Mouse (Mus musculus): ENCODE results near the gene Tatdn3. TPM values are rescaled to one million over a fixed set of nuclear protein-coding genes. Genes with fewer than 3 reads are reported as not detected.

The Tatdn3 gene
- total and polyA plus RNA-seq, 3 experiments, result 12.7 to 17.2 (median 12.9) TPM

GRCm38 (mm10) chr1:191109907-191110306, 47.2 kb upstream of the Tatdn3 start:
- TF ChIP-seq UBTF (IDR thresholded peaks at IDR 0.05; ENCODE audit: low read depth, low read length) (0 out of 2 replicates have a peak, but pooled peaks have one; percentile 43), JUN (IDR thresholded peaks at IDR 0.05; ENCODE audit: insufficient read depth, low read depth, low read length) (no peak), MEF2A (IDR thresholded peaks at IDR 0.05; ENCODE audit: borderline replicate concordance, low read depth, low read length) (no peak), IRF4 (IDR thresholded peaks at IDR 0.05; ENCODE audit: low read depth, low read length) (peak; percentile 26; the same call in 1 of the 2 replicates), BHLHE40 (IDR thresholded peaks at IDR 0.05; ENCODE audit: low read depth, low read length) (peak; percentile 44; the same call in 1 of the 2 replicates), TCF12 (IDR thresholded peaks at IDR 0.05; ENCODE audit: low read depth, low read length) (peak; percentile 43; the same call in 1 of the 2 replicates), MAFK (IDR thresholded peaks at IDR 0.05; ENCODE audit: insufficient replicate concordance, low read length) (peak; percentile 58; the same call in 1 of the 2 replicates), EP300 (IDR thresholded peaks at IDR 0.05; ENCODE audit: low read length) (peak; percentile 35; the same call in 1 of the 2 replicates)
- H3K36me3 ChIP-seq (replicated peaks in 1 of 2; ENCODE audit: control insufficient read depth in 1 of 2, insufficient read depth in 1 of 2, low read length in 1 of 2), result peaks cover 16 to 40% of the 10 kb centered on the region in 2 experiments
- DNase-seq (ENCODE audit: extremely low read depth), result no peak
- no peak overlapping the region for H3K4me2 ChIP-seq (ENCODE audit: insufficient read depth, low read depth, poor library complexity, severe bottlenecking)
- H3K27me3 ChIP-seq (replicated peaks), result no peaks in the 10 kb centered on the region
- peak overlapping the region; percentile 76; the same call in 1 of the 2 replicates for H3K27ac ChIP-seq (ENCODE audit: insufficient read depth, low read depth)
- H3K9ac ChIP-seq (ENCODE audit: insufficient read depth, low read depth), result no peak overlapping the region
- H3K79me2 ChIP-seq (replicated peaks; ENCODE audit: control insufficient read depth, extremely low read depth, insufficient read depth, poor library complexity, severe bottlenecking), result no peaks in the 10 kb centered on the region
- in situ Hi-C loops (cut with MboI; ENCODE audit: low pct_ligation_motif_present, low pct_unique_long_range_greater_than_20kb, low sequenced_read_pairs) (loop anchor here (25.0 kb wide), 1 partner anchor 702 kb away; the partner anchor contains the start of gene Nek2), dilution Hi-C loops (cut with MboI; ENCODE audit: extremely low pct_ligation_motif_present, extremely low pct_unique_long_range_greater_than_20kb, low sequenced_read_pairs) (no loop called here)
- no peaks in the 10 kb centered on the region for H3K9me3 ChIP-seq (replicated peaks; ENCODE audit: low read length)
- H3K4me3 ChIP-seq (replicated peaks in 1 of 3; ENCODE audit: low read depth in 2 of 3, low read length in 2 of 3, poor library complexity in 1 of 3), result no peak overlapping the region
- peaks cover 33 to 59% of the 10 kb centered on the region in 2 experiments for H3K4me1 ChIP-seq (ENCODE audit: control insufficient read depth in 1 of 2, insufficient read depth in 2 of 2)

GRCm38 (mm10) chr1:191107306-191107705, 44.6 kb upstream of the Tatdn3 start:
- dilution Hi-C loops (cut with MboI; ENCODE audit: extremely low pct_ligation_motif_present, extremely low pct_unique_long_range_greater_than_20kb, low sequenced_read_pairs), result no loop called here

GRCm38 (mm10) chr1:191105246-191105645, 42.5 kb upstream of the Tatdn3 start:
- DNase-seq (ENCODE audit: extremely low read depth), result no peak
- H3K9ac ChIP-seq (ENCODE audit: insufficient read depth, low read depth), result no peak overlapping the region
- in situ Hi-C loops (cut with MboI; ENCODE audit: low pct_ligation_motif_present, low pct_unique_long_range_greater_than_20kb, low sequenced_read_pairs) (loop anchor here (25.0 kb wide), 1 partner anchor 707 kb away; the partner anchor contains the start of gene Nek2), dilution Hi-C loops (cut with MboI; ENCODE audit: extremely low pct_ligation_motif_present, extremely low pct_unique_long_range_greater_than_20kb, low sequenced_read_pairs) (no loop called here)
- no peak overlapping the region for H3K4me3 ChIP-seq (replicated peaks in 1 of 3; ENCODE audit: low read depth in 2 of 3, low read length in 2 of 3, poor library complexity in 1 of 3)
- no peak overlapping the region for H3K27ac ChIP-seq (ENCODE audit: insufficient read depth, low read depth)
- H3K27me3 ChIP-seq (replicated peaks), result no peaks in the 10 kb centered on the region
- peaks cover 34 to 70% of the 10 kb centered on the region in 2 experiments for H3K36me3 ChIP-seq (replicated peaks in 1 of 2; ENCODE audit: control insufficient read depth in 1 of 2, insufficient read depth in 1 of 2, low read length in 1 of 2)
- H3K79me2 ChIP-seq (replicated peaks; ENCODE audit: control insufficient read depth, extremely low read depth, insufficient read depth, poor library complexity, severe bottlenecking), result no peaks in the 10 kb centered on the region
- no peak overlapping the region for H3K4me2 ChIP-seq (ENCODE audit: insufficient read depth, low read depth, poor library complexity, severe bottlenecking)
- TF ChIP-seq RCOR1 (conservative IDR thresholded peaks at IDR 0.05; ENCODE audit: low read depth, low read length) (no peak), MXI1 (IDR thresholded peaks at IDR 0.05; ENCODE audit: low read depth, low read length) (no peak), IRF4 (IDR thresholded peaks at IDR 0.05; ENCODE audit: low read depth, low read length) (no peak), GABPA (IDR thresholded peaks at IDR 0.05; ENCODE audit: insufficient replicate concordance, low read depth, low read length) (no peak), ELF1 (IDR thresholded peaks at IDR 0.05; ENCODE audit: low read depth, low read length) (no peak), ETS1 (conservative IDR thresholded peaks at IDR 0.05; ENCODE audit: low read depth, low read length) (no peak), CHD2 (IDR thresholded peaks at IDR 0.05; ENCODE audit: low read length) (no peak), UBTF (IDR thresholded peaks at IDR 0.05; ENCODE audit: low read depth, low read length) (no peak)
- peaks cover 9% of the 10 kb centered on the region for H3K9me3 ChIP-seq (replicated peaks; ENCODE audit: low read length)
- peaks cover 20 to 47% of the 10 kb centered on the region in 2 experiments for H3K4me1 ChIP-seq (ENCODE audit: control insufficient read depth in 1 of 2, insufficient read depth in 2 of 2)

More at GRCm38 (mm10) chr1:191107306-191107705, 44.6 kb upstream of the Tatdn3 start:
- H3K79me2 ChIP-seq (replicated peaks; ENCODE audit: control insufficient read depth, extremely low read depth, insufficient read depth, poor library complexity, severe bottlenecking), result no peaks in the 10 kb centered on the region
- H3K27me3 ChIP-seq (replicated peaks), result no peaks in the 10 kb centered on the region
- H3K4me2 ChIP-seq (ENCODE audit: insufficient read depth, low read depth, poor library complexity, severe bottlenecking), result no peak overlapping the region
- H3K4me1 ChIP-seq (ENCODE audit: control insufficient read depth in 1 of 2, insufficient read depth in 2 of 2), result peaks cover 33 to 59% of the 10 kb centered on the region in 2 experiments
- in situ Hi-C loops (cut with MboI; ENCODE audit: low pct_ligation_motif_present, low pct_unique_long_range_greater_than_20kb, low sequenced_read_pairs), result loop anchor here (25.0 kb wide), 1 partner anchor 705 kb away; the partner anchor contains the start of gene Nek2
- TF ChIP-seq TBP (conservative IDR thresholded peaks at IDR 0.05; ENCODE audit: low read depth, low read length) (no peak), CHD1 (IDR thresholded peaks at IDR 0.05; ENCODE audit: low read depth, low read length) (no peak), E2F4 (IDR thresholded peaks at IDR 0.05; ENCODE audit: insufficient replicate concordance, low read depth, low read length) (no peak), EP300 (IDR thresholded peaks at IDR 0.05; ENCODE audit: low read length) (no peak), ELF1 (IDR thresholded peaks at IDR 0.05; ENCODE audit: low read depth, low read length) (no peak), ZC3H11A (IDR thresholded peaks at IDR 0.05; ENCODE audit: low read depth, low read length) (no peak), ZKSCAN1 (IDR thresholded peaks at IDR 0.05; ENCODE audit: borderline replicate concordance, low read depth, low read length) (no peak)
- no peak overlapping the region for H3K9ac ChIP-seq (ENCODE audit: insufficient read depth, low read depth)
- H3K27ac ChIP-seq (ENCODE audit: insufficient read depth, low read depth), result no peak overlapping the region
- no peak overlapping the region for H3K4me3 ChIP-seq (replicated peaks in 1 of 3; ENCODE audit: low read depth in 2 of 3, low read length in 2 of 3, poor library complexity in 1 of 3)
- H3K36me3 ChIP-seq (replicated peaks in 1 of 2; ENCODE audit: control insufficient read depth in 1 of 2, insufficient read depth in 1 of 2, low read length in 1 of 2), result peaks cover 30 to 59% of the 10 kb centered on the region in 2 experiments
- no peaks in the 10 kb centered on the region for H3K9me3 ChIP-seq (replicated peaks; ENCODE audit: low read length)
- DNase-seq (ENCODE audit: extremely low read depth), result no peak
